23 mouse cellular contexts compared by ENCODE assay signal in the genomic region with DNA sequence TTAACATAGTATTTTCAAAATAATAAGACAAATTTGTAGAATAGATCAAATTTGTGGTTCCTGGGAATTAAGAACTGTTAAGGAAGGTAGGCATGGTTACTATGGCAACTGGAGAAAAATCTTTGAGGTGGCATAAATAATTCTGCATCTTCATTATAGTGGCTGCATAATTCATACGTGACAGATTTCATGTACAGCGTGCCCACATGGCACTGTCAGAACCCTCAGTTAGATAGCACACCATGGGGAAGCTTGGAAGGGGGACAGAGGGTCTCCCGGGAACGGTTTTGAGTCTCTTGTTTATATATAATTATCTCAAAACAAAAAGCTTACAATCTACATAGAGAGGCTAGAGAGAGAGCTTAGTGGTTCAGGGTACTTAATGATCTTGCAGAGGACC. TPM values are rescaled to one million over a fixed set of nuclear protein-coding genes. Genes with fewer than 3 reads are reported as not detected.
DNase-seq lines count a peak whose midpoint lies in the region; ATAC-seq and TF ChIP-seq lines count a peak whose summit lies in the region.
"Had no signal": no experiment of that assay in that cellular context is flagged by ENCODE, and none has a peak within 500 bp of the region (broad histone marks: within the 10 kb centered on the region; RNA-seq: fewer than 3 reads in every experiment).

No protein-coding gene starts in this region.

- WGBS in forebrain, embryonic 14.5 days: 86% methylated on average over 4 of the region's 4 CpGs
- WGBS in forebrain, embryonic 12.5 days: 85% methylated on average over 4 of the region's 4 CpGs
- WGBS in forebrain, postnatal 0 days: 55% methylated on average over 4 of the region's 4 CpGs
- 92% methylated on average over 4 of the region's 4 CpGs for WGBS in forebrain, embryonic 11.5 days
- 88% methylated on average over 4 of the region's 4 CpGs for WGBS in midbrain, embryonic 14.5 days
- WGBS in midbrain, embryonic 10.5 days: 93% methylated on average over 4 of the region's 4 CpGs

- H3K9ac ChIP-seq in forebrain, embryonic 14.5 days (ENCODE audit: low read length): no peak overlapping the region
- no peak overlapping the region for H3K9ac ChIP-seq in forebrain, embryonic 12.5 days
- H3K9ac ChIP-seq in forebrain, postnatal 0 days: no peak overlapping the region
- no peak overlapping the region for H3K9ac ChIP-seq in forebrain, embryonic 11.5 days (ENCODE audit: low read length)
- H3K9ac ChIP-seq in midbrain, embryonic 14.5 days (replicated peaks; ENCODE audit: low read length): no peak overlapping the region
- H3K9ac ChIP-seq: hindbrain, embryonic 13.5 days; intestine, embryonic 15.5 days had no signal

- no peak for TF ChIP-seq CTCF in forebrain, postnatal 0 days (IDR thresholded peaks at IDR 0.05; ENCODE audit: low read depth)

- no peaks in the 10 kb centered on the region for H3K27me3 ChIP-seq in forebrain, embryonic 14.5 days (replicated peaks; ENCODE audit: control insufficient read depth, insufficient read depth, low read length)
- no peaks in the 10 kb centered on the region for H3K27me3 ChIP-seq in forebrain, embryonic 12.5 days
- H3K27me3 ChIP-seq in forebrain, postnatal 0 days (ENCODE audit: insufficient read depth, low read length): no peaks in the 10 kb centered on the region
- no peaks in the 10 kb centered on the region for H3K27me3 ChIP-seq in forebrain, embryonic 11.5 days (ENCODE audit: control insufficient read depth, insufficient read depth, low read length)
- no peaks in the 10 kb centered on the region for H3K27me3 ChIP-seq in midbrain, embryonic 14.5 days (ENCODE audit: control insufficient read depth, insufficient read depth, low read length)
- H3K27me3 ChIP-seq in midbrain, embryonic 10.5 days (ENCODE audit: low read depth, poor library complexity, severe bottlenecking): no peaks in the 10 kb centered on the region
- H3K27me3 ChIP-seq: hindbrain, embryonic 13.5 days; intestine, embryonic 15.5 days had no signal

- H3K9me3 ChIP-seq in forebrain, embryonic 14.5 days (replicated peaks; ENCODE audit: control insufficient read depth, low read length): no peaks in the 10 kb centered on the region
- H3K9me3 ChIP-seq in forebrain, embryonic 12.5 days: no peaks in the 10 kb centered on the region
- no peaks in the 10 kb centered on the region for H3K9me3 ChIP-seq in forebrain, postnatal 0 days (ENCODE audit: low read length)
- peaks cover 3% of the 10 kb centered on the region; the same call in 1 of the 2 replicates for H3K9me3 ChIP-seq in forebrain, embryonic 11.5 days (ENCODE audit: control insufficient read depth, low read length)
- H3K9me3 ChIP-seq in midbrain, embryonic 14.5 days (ENCODE audit: control insufficient read depth, low read length): no peaks in the 10 kb centered on the region
- no peaks in the 10 kb centered on the region for H3K9me3 ChIP-seq in midbrain, embryonic 10.5 days (replicated peaks)
- H3K9me3 ChIP-seq: hindbrain, embryonic 13.5 days; intestine, embryonic 15.5 days had no signal

- no peak overlapping the region for H3K4me2 ChIP-seq in forebrain, embryonic 14.5 days (ENCODE audit: low read length)
- no peak overlapping the region for H3K4me2 ChIP-seq in forebrain, embryonic 12.5 days
- no peak overlapping the region for H3K4me2 ChIP-seq in forebrain, postnatal 0 days (ENCODE audit: low read depth)
- H3K4me2 ChIP-seq in forebrain, embryonic 11.5 days (ENCODE audit: low read depth, low read length, severe bottlenecking): no peak overlapping the region
- H3K4me2 ChIP-seq in midbrain, embryonic 14.5 days (ENCODE audit: low read length): no peak overlapping the region
- H3K4me2 ChIP-seq: heart, embryonic 11.5 days; hindbrain, embryonic 13.5 days; intestine, embryonic 15.5 days had no signal

- no peak for ATAC-seq in forebrain, embryonic 14.5 days
- no peak for ATAC-seq in forebrain, embryonic 12.5 days (ENCODE audit: low FRiP score)
- ATAC-seq in forebrain, postnatal 0 days: peak; percentile 91
- no peak for ATAC-seq in forebrain, embryonic 11.5 days (replicated peaks; ENCODE audit: low FRiP score)
- no peak for ATAC-seq in midbrain, embryonic 14.5 days (ENCODE audit: low FRiP score, low TSS enrichment)
- ATAC-seq: activated CD4-positive, CD25-positive, alpha-beta regulatory T cell, adult 4 months; hindbrain, embryonic 16.5 days; intestine, embryonic 15.5 days had no signal

- H3K4me1 ChIP-seq in forebrain, embryonic 14.5 days (ENCODE audit: control insufficient read depth, insufficient read depth, low read length): no peaks in the 10 kb centered on the region
- no peaks in the 10 kb centered on the region for H3K4me1 ChIP-seq in forebrain, embryonic 12.5 days
- no peaks in the 10 kb centered on the region for H3K4me1 ChIP-seq in forebrain, postnatal 0 days (ENCODE audit: insufficient read depth)
- no peaks in the 10 kb centered on the region for H3K4me1 ChIP-seq in forebrain, embryonic 11.5 days (replicated peaks; ENCODE audit: control insufficient read depth, insufficient read depth, low read length)
- H3K4me1 ChIP-seq in midbrain, embryonic 14.5 days (ENCODE audit: control insufficient read depth, insufficient read depth, low read length): no peaks in the 10 kb centered on the region
- peaks cover 4% of the 10 kb centered on the region; the same call in 1 of the 2 replicates for H3K4me1 ChIP-seq in midbrain, embryonic 10.5 days
- H3K4me1 ChIP-seq: hindbrain, embryonic 13.5 days; intestine, embryonic 15.5 days had no signal

- no peak overlapping the region for H3K27ac ChIP-seq in forebrain, embryonic 14.5 days (ENCODE audit: low read depth, low read length)
- H3K27ac ChIP-seq in forebrain, embryonic 12.5 days: no peak overlapping the region
- no peak overlapping the region for H3K27ac ChIP-seq in forebrain, postnatal 0 days (ENCODE audit: low read depth, low read length)
- H3K27ac ChIP-seq in forebrain, embryonic 11.5 days (ENCODE audit: low read depth, low read length): no peak overlapping the region
- no peak overlapping the region for H3K27ac ChIP-seq in midbrain, embryonic 14.5 days (replicated peaks; ENCODE audit: low read depth, low read length)
- H3K27ac ChIP-seq in midbrain, embryonic 10.5 days (replicated peaks): no peak overlapping the region
- H3K27ac ChIP-seq: hindbrain, embryonic 10.5 days; hindbrain, embryonic 13.5 days; intestine, embryonic 15.5 days had no signal

- DNase-seq in forebrain, embryonic 14.5 days (ENCODE audit: low spot score): peak; percentile 19
- peak; percentile 68 for DNase-seq in forebrain, postnatal 0 days
- no peak for DNase-seq in forebrain, embryonic 11.5 days (ENCODE audit: low spot score)
- peak; percentile 17 for DNase-seq in midbrain, embryonic 14.5 days
- DNase-seq in midbrain, embryonic 10.5 days (ENCODE audit: low spot score): no peak
- peak; percentile 40 for DNase-seq in brain, embryonic 18.5 days (ENCODE audit: low read depth, low spot score)
- DNase-seq in thymus, postnatal 36 days: no peak
- DNase-seq: adrenal gland, postnatal 10 days; adrenal gland, postnatal 36 days; cerebellum, adult 18-20 months; cerebellum, adult 9-10 months; cerebellum, postnatal 14 days; gastrocnemius, postnatal 10 days; gastrocnemius, postnatal 36 days; kidney, adult 11 months had no signal

- no peak overlapping the region for H3K4me3 ChIP-seq in forebrain, embryonic 14.5 days (ENCODE audit: low read depth, low read length)
- H3K4me3 ChIP-seq in forebrain, embryonic 12.5 days (replicated peaks): no peak overlapping the region
- no peak overlapping the region for H3K4me3 ChIP-seq in forebrain, postnatal 0 days (ENCODE audit: low read depth, low read length)
- H3K4me3 ChIP-seq in forebrain, embryonic 11.5 days (ENCODE audit: low read depth, low read length): no peak overlapping the region
- no peak overlapping the region for H3K4me3 ChIP-seq in midbrain, embryonic 14.5 days (replicated peaks; ENCODE audit: low read depth, low read length)
- H3K4me3 ChIP-seq in midbrain, embryonic 10.5 days: no peak overlapping the region
- H3K4me3 ChIP-seq: hindbrain, embryonic 10.5 days; hindbrain, embryonic 13.5 days; intestine, embryonic 15.5 days had no signal

- H3K36me3 ChIP-seq in forebrain, embryonic 14.5 days (ENCODE audit: control insufficient read depth, insufficient read depth, low read length): no peaks in the 10 kb centered on the region
- no peaks in the 10 kb centered on the region for H3K36me3 ChIP-seq in forebrain, embryonic 12.5 days (replicated peaks)
- H3K36me3 ChIP-seq in forebrain, postnatal 0 days (ENCODE audit: insufficient read depth): no peaks in the 10 kb centered on the region
- H3K36me3 ChIP-seq in forebrain, embryonic 11.5 days (ENCODE audit: control insufficient read depth, insufficient read depth, low read length): no peaks in the 10 kb centered on the region
- H3K36me3 ChIP-seq in midbrain, embryonic 14.5 days (ENCODE audit: control insufficient read depth, insufficient read depth, low read length): no peaks in the 10 kb centered on the region
- no peaks in the 10 kb centered on the region for H3K36me3 ChIP-seq in midbrain, embryonic 10.5 days
- H3K36me3 ChIP-seq: hindbrain, embryonic 10.5 days; hindbrain, embryonic 13.5 days; intestine, embryonic 15.5 days had no signal

RNA-seq across cellular contexts. Expression of a gene that starts 24.6 kb away (rescaled TPM):
- 14.9 and 15.4 TPM in 2 replicates for polyA plus RNA-seq in forebrain, embryonic 14.5 days (2014; fragmentation: Nextera tagmentation; extraction: Ambion mirVana)
- polyA plus RNA-seq in forebrain, embryonic 12.5 days (2016; fragmentation: Nextera tagmentation; extraction: Ambion mirVana): 15.5 and 15.6 TPM in 2 replicates
- total RNA-seq in forebrain, postnatal 0 days (2014; rRNA removed): 8.1 and 9.1 TPM in 2 replicates
- polyA plus RNA-seq in forebrain, postnatal 0 days (2015; fragmentation: Nextera tagmentation; extraction: Ambion mirVana): 8.8 and 12.0 TPM in 2 replicates
- polyA plus RNA-seq in forebrain, embryonic 11.5 days (2014; fragmentation: Nextera tagmentation; extraction: Ambion mirVana): 13.6 and 15.1 TPM in 2 replicates
- polyA plus RNA-seq in midbrain, embryonic 14.5 days (2014; fragmentation: Nextera tagmentation; extraction: Ambion mirVana): 6.0 and 8.4 TPM in 2 replicates
- polyA plus RNA-seq in midbrain, embryonic 10.5 days (2016; fragmentation: Nextera tagmentation; extraction: Ambion mirVana): 13.2 and 13.8 TPM in 2 replicates

RNA-seq across cellular contexts. Expression of a gene that starts 34.1 kb away (rescaled TPM):
- polyA plus RNA-seq in forebrain, embryonic 14.5 days (2014; fragmentation: Nextera tagmentation; extraction: Ambion mirVana): 0.89 and 2.0 TPM in 2 replicates
- 1.6 and 2.0 TPM in 2 replicates for polyA plus RNA-seq in forebrain, embryonic 12.5 days (2016; fragmentation: Nextera tagmentation; extraction: Ambion mirVana)
- 4.8 and 7.3 TPM in 2 replicates for total RNA-seq in forebrain, postnatal 0 days (2014; rRNA removed)
- 4.7 and 7.8 TPM in 2 replicates for polyA plus RNA-seq in forebrain, postnatal 0 days (2015; fragmentation: Nextera tagmentation; extraction: Ambion mirVana)
- 1.5 TPM in 2 replicates for polyA plus RNA-seq in forebrain, embryonic 11.5 days (2014; fragmentation: Nextera tagmentation; extraction: Ambion mirVana)
- 4.1 and 5.0 TPM in 2 replicates for polyA plus RNA-seq in midbrain, embryonic 14.5 days (2014; fragmentation: Nextera tagmentation; extraction: Ambion mirVana)
- polyA plus RNA-seq in midbrain, embryonic 10.5 days (2016; fragmentation: Nextera tagmentation; extraction: Ambion mirVana): 5.4 and 7.2 TPM in 2 replicates
- total RNA-seq: ES-E14 had no signal
- polyA plus RNA-seq: heart, embryonic 11.5 days had no signal

Comparison
In these comparisons a context has a peak if more than half of its experiments do, and no peak if none do; other contexts are left out.
1. DNase-seq: peak in forebrain, embryonic 14.5 days (single experiment), forebrain, postnatal 0 days (single experiment), midbrain, embryonic 14.5 days (single experiment) and brain, embryonic 18.5 days (single experiment); none in forebrain, embryonic 11.5 days (single experiment), midbrain, embryonic 10.5 days (single experiment) and thymus, postnatal 36 days (0 of 2).